ENCODE assay signal across 9 mouse cellular contexts in the genomic region with DNA sequence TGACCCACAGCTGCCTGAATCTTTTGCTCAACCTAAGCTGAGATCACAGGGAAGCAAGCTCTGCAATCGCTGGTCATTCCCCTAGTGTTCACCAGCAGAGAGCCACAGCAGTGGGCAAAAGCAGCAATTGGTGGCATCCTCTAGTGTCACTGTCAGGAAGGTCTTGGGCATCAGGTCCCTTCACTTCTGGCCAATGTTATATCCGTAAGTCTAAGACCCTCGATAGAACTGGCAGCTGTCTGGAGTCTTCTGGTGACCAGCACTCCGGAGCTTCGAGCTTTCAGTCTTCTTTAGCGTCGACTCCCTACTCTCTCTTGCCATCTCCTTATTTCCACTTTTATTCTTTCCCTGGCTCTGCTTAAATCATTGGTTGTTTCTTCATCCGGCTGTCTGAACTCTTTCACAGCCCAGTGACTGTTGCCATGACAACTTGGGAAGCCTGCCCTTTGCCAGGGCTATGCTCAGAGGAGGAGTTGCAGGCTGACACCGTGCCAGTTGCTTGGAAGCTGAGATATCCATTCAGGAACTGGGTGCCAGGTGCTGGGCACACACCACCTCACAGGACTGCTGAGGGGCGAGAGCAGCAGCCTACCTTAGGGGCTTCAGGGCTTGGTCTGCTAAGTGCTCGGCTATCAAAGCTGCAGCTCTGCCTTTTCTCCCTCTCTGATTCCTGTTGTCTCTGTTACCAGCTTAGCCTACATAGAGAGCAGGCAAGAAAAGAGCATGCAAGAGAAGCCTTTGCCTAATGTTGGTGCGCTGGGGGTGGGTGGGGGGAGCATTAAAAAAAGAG. TPM values are rescaled to one million over a fixed set of nuclear protein-coding genes. Genes with fewer than 3 reads are reported as not detected.
DNase-seq lines count a peak whose midpoint lies in the region; ATAC-seq and TF ChIP-seq lines count a peak whose summit lies in the region.
"Had no signal": no experiment of that assay in that cellular context is flagged by ENCODE, and none has a peak within 500 bp of the region (broad histone marks: within the 10 kb centered on the region; RNA-seq: fewer than 3 reads in every experiment).

No protein-coding gene starts in this region.

- TF ChIP-seq POLR2A in limb, embryonic 14.5 days (IDR thresholded peaks at IDR 0.05; ENCODE audit: borderline replicate concordance, extremely low read depth, insufficient read depth, insufficient read length) = no peak

- peaks cover 7% of the 10 kb centered on the region; the same call in 1 of the 2 replicates for H3K4me1 ChIP-seq in heart, embryonic 11.5 days (ENCODE audit: control insufficient read depth, insufficient read depth, low read length)
- peaks cover 6% of the 10 kb centered on the region for H3K4me1 ChIP-seq in kidney, embryonic 14.5 days (ENCODE audit: control insufficient read depth, insufficient read depth, low read length)
- 0 out of 2 replicates have a peak, but pooled peaks cover 7% of the 10 kb centered on the region for H3K4me1 ChIP-seq in limb, embryonic 14.5 days (ENCODE audit: control insufficient read depth, insufficient read depth, low read length)
- H3K4me1 ChIP-seq in midbrain, embryonic 16.5 days (ENCODE audit: control insufficient read depth, insufficient read depth, low read length) = peaks cover 22% of the 10 kb centered on the region
- no peaks in the 10 kb centered on the region; the same call in 1 of the 2 replicates for H3K4me1 ChIP-seq in stomach, postnatal 0 days (replicated peaks; ENCODE audit: control insufficient read depth, insufficient read depth)

- no peak for TF ChIP-seq CTCF in stomach, postnatal 0 days (IDR thresholded peaks at IDR 0.05; ENCODE audit: low read depth)

- 65% methylated on average over 12 of the region's 12 CpGs for WGBS in heart, embryonic 11.5 days (ENCODE audit: insufficient replicate concordance)
- WGBS in kidney, embryonic 14.5 days = 28% methylated on average over 12 of the region's 12 CpGs
- 57% methylated on average over 12 of the region's 12 CpGs for WGBS in limb, embryonic 14.5 days
- WGBS in midbrain, embryonic 16.5 days = 13% methylated on average over 12 of the region's 12 CpGs
- WGBS in stomach, postnatal 0 days = 51% methylated on average over 12 of the region's 12 CpGs

- H3K9ac ChIP-seq in heart, embryonic 11.5 days (ENCODE audit: low read depth, low read length) = no peak overlapping the region
- H3K9ac ChIP-seq in kidney, embryonic 14.5 days (ENCODE audit: low read depth, low read length) = no peak overlapping the region
- H3K9ac ChIP-seq in limb, embryonic 14.5 days (ENCODE audit: low read depth, low read length, severe bottlenecking) = 0 out of 2 replicates have a peak overlapping the region, but pooled peaks have one; percentile 2
- H3K9ac ChIP-seq in midbrain, embryonic 16.5 days (ENCODE audit: low read depth, low read length) = peak overlapping the region; percentile 48
- H3K9ac ChIP-seq in stomach, postnatal 0 days (ENCODE audit: low read length) = no peak overlapping the region

- no peaks in the 10 kb centered on the region for H3K36me3 ChIP-seq in heart, embryonic 11.5 days (ENCODE audit: control insufficient read depth, insufficient read depth, low read length)
- no peaks in the 10 kb centered on the region; the same call in 1 of the 2 replicates for H3K36me3 ChIP-seq in kidney, embryonic 14.5 days (ENCODE audit: control insufficient read depth, insufficient read depth, low read length)
- peaks cover 11% of the 10 kb centered on the region; the same call in 1 of the 2 replicates for H3K36me3 ChIP-seq in limb, embryonic 14.5 days (ENCODE audit: control insufficient read depth, insufficient read depth, low read length)
- no peaks in the 10 kb centered on the region for H3K36me3 ChIP-seq in midbrain, embryonic 16.5 days (ENCODE audit: control insufficient read depth, insufficient read depth, low read length)
- H3K36me3 ChIP-seq in stomach, postnatal 0 days (ENCODE audit: control insufficient read depth, insufficient read depth, low read length) = no peaks in the 10 kb centered on the region

- no peak for ATAC-seq in heart, embryonic 11.5 days (replicated peaks; ENCODE audit: insufficient number of reproducible peaks, low FRiP score, low TSS enrichment)
- ATAC-seq in kidney, embryonic 14.5 days (ENCODE audit: low FRiP score, low TSS enrichment) = peak; percentile 81
- ATAC-seq in limb, embryonic 14.5 days (ENCODE audit: low FRiP score, low read depth) = peak; percentile 20; the same call in 1 of the 2 replicates
- peak; percentile 83 for ATAC-seq in midbrain, embryonic 16.5 days
- ATAC-seq in stomach, postnatal 0 days (ENCODE audit: low FRiP score, low TSS enrichment) = no peak
- ATAC-seq in megakaryocyte, adult 5-6 weeks (ENCODE audit: poor library complexity, severe bottlenecking) = no peak

- H3K27ac ChIP-seq in heart, embryonic 11.5 days (ENCODE audit: low read depth, low read length) = no peak overlapping the region
- peak overlapping the region; percentile 37; the same call in 1 of the 2 replicates for H3K27ac ChIP-seq in kidney, embryonic 14.5 days (ENCODE audit: low read depth, low read length)
- H3K27ac ChIP-seq in limb, embryonic 14.5 days (replicated peaks; ENCODE audit: low read depth, low read length) = no peak overlapping the region
- H3K27ac ChIP-seq in midbrain, embryonic 16.5 days (ENCODE audit: low read length) = peak overlapping the region; percentile 78
- H3K27ac ChIP-seq in stomach, postnatal 0 days (replicated peaks) = no peak overlapping the region

- no peaks in the 10 kb centered on the region for H3K9me3 ChIP-seq in heart, embryonic 11.5 days (replicated peaks; ENCODE audit: control insufficient read depth, low read length)
- no peaks in the 10 kb centered on the region for H3K9me3 ChIP-seq in kidney, embryonic 14.5 days (ENCODE audit: control insufficient read depth, low read length)
- no peaks in the 10 kb centered on the region for H3K9me3 ChIP-seq in limb, embryonic 14.5 days (ENCODE audit: control insufficient read depth, low read length)
- no peaks in the 10 kb centered on the region for H3K9me3 ChIP-seq in midbrain, embryonic 16.5 days (replicated peaks; ENCODE audit: control insufficient read depth, low read length, poor library complexity, severe bottlenecking)
- no peaks in the 10 kb centered on the region for H3K9me3 ChIP-seq in stomach, postnatal 0 days (ENCODE audit: control insufficient read depth, low read length)

- no peak overlapping the region for H3K4me3 ChIP-seq in heart, embryonic 11.5 days (ENCODE audit: low read depth, low read length)
- peak overlapping the region; percentile 2; the same call in 1 of the 2 replicates for H3K4me3 ChIP-seq in kidney, embryonic 14.5 days (ENCODE audit: low read length)
- no peak overlapping the region for H3K4me3 ChIP-seq in limb, embryonic 14.5 days (replicated peaks; ENCODE audit: low read length)
- peak overlapping the region; percentile 45 for H3K4me3 ChIP-seq in midbrain, embryonic 16.5 days (ENCODE audit: low read depth, low read length)
- peak overlapping the region; percentile 12 for H3K4me3 ChIP-seq in stomach, postnatal 0 days (ENCODE audit: low read depth, low read length)

- TF ChIP-seq EP300 in stomach, postnatal 0 days (optimal IDR thresholded peaks at IDR 0.05) = no peak

- peak; percentile 91 for DNase-seq in adrenal gland, postnatal 14 days
- DNase-seq in embryo, embryonic 9.5 days (ENCODE audit: extremely low spot score) = peak; percentile 43
- peak; percentile 61 for DNase-seq in limb, embryonic 14.5 days (ENCODE audit: low spot score)
- peak; percentile 69 for DNase-seq in stomach, postnatal 0 days (ENCODE audit: low spot score)

- peak overlapping the region; percentile 2; the same call in 1 of the 2 replicates for H3K4me2 ChIP-seq in heart, embryonic 11.5 days
- H3K4me2 ChIP-seq in kidney, embryonic 14.5 days (replicated peaks; ENCODE audit: low read depth, low read length) = peak overlapping the region; percentile 0; the same call in 1 of the 2 replicates
- H3K4me2 ChIP-seq in limb, embryonic 14.5 days (replicated peaks; ENCODE audit: low read depth, low read length, severe bottlenecking) = 0 out of 2 replicates have a peak overlapping the region, but pooled peaks have one; percentile 6
- peak overlapping the region; percentile 46 for H3K4me2 ChIP-seq in midbrain, embryonic 16.5 days (ENCODE audit: low read length)
- peak overlapping the region; percentile 40 for H3K4me2 ChIP-seq in stomach, postnatal 0 days (replicated peaks; ENCODE audit: low read depth)

- no peaks in the 10 kb centered on the region for H3K27me3 ChIP-seq in heart, embryonic 11.5 days (ENCODE audit: control insufficient read depth, insufficient read depth, low read length)
- H3K27me3 ChIP-seq in kidney, embryonic 14.5 days (ENCODE audit: control insufficient read depth, insufficient read depth, low read length) = no peaks in the 10 kb centered on the region
- H3K27me3 ChIP-seq in limb, embryonic 14.5 days (ENCODE audit: control insufficient read depth, insufficient read depth, low read length) = no peaks in the 10 kb centered on the region
- H3K27me3 ChIP-seq in midbrain, embryonic 16.5 days (ENCODE audit: control insufficient read depth, insufficient read depth, low read depth, low read length) = no peaks in the 10 kb centered on the region
- no peaks in the 10 kb centered on the region for H3K27me3 ChIP-seq in stomach, postnatal 0 days (ENCODE audit: control insufficient read depth, insufficient read depth, low read length)

RNA-seq across cellular contexts. Expression of a gene that starts 2.2 kb away (rescaled TPM):
- total RNA-seq in adrenal gland, postnatal 14 days (2021) = 8.0 and 20.7 TPM in 2 replicates
- 19.3 and 20.7 TPM in 2 replicates for polyA plus RNA-seq in heart, embryonic 11.5 days (2014; fragmentation: Nextera tagmentation; extraction: Ambion mirVana)
- polyA plus RNA-seq in kidney, embryonic 14.5 days (2014; fragmentation: Nextera tagmentation; extraction: Ambion mirVana) = 48.9 and 55.2 TPM in 2 replicates
- polyA plus RNA-seq in limb, embryonic 14.5 days (2012; rRNA removed) = 27.8 and 30.7 TPM in 2 replicates
- polyA plus RNA-seq in limb, embryonic 14.5 days (2014; fragmentation: Nextera tagmentation; extraction: Ambion mirVana) = 54.2 and 56.5 TPM in 2 replicates
- polyA plus RNA-seq in midbrain, embryonic 16.5 days (2015; fragmentation: Nextera tagmentation; extraction: Ambion mirVana) = 74.1 and 89.4 TPM in 2 replicates
- polyA plus RNA-seq in stomach, postnatal 0 days (2015; fragmentation: Nextera tagmentation; extraction: Ambion mirVana) = 135 and 144 TPM in 2 replicates
- total RNA-seq in megakaryocyte, adult 5-6 weeks (2015) = 2.5 and 6.0 TPM in 2 replicates
- 10.6 and 11.8 TPM in 2 replicates for total RNA-seq in megakaryocyte, adult 5-6 weeks (2017)

RNA-seq across cellular contexts. Expression of a gene that starts 23.8 kb away (rescaled TPM):
- 31.7 and 39.1 TPM in 2 replicates for total RNA-seq in adrenal gland, postnatal 14 days (2021)
- polyA plus RNA-seq in heart, embryonic 11.5 days (2014; fragmentation: Nextera tagmentation; extraction: Ambion mirVana) = 33.0 and 35.5 TPM in 2 replicates
- polyA plus RNA-seq in kidney, embryonic 14.5 days (2014; fragmentation: Nextera tagmentation; extraction: Ambion mirVana) = 32.7 and 37.5 TPM in 2 replicates
- 6.8 and 7.1 TPM in 2 replicates for polyA plus RNA-seq in limb, embryonic 14.5 days (2012; rRNA removed)
- 15.6 TPM in 2 replicates for polyA plus RNA-seq in limb, embryonic 14.5 days (2014; fragmentation: Nextera tagmentation; extraction: Ambion mirVana)
- 11.4 and 15.3 TPM in 2 replicates for polyA plus RNA-seq in midbrain, embryonic 16.5 days (2015; fragmentation: Nextera tagmentation; extraction: Ambion mirVana)
- polyA plus RNA-seq in stomach, postnatal 0 days (2015; fragmentation: Nextera tagmentation; extraction: Ambion mirVana) = 45.6 and 47.2 TPM in 2 replicates
- 4.2 and 8.0 TPM in 2 replicates for total RNA-seq in megakaryocyte, adult 5-6 weeks (2015)
- 1.4 and 5.4 TPM in 2 replicates for total RNA-seq in megakaryocyte, adult 5-6 weeks (2017)

RNA-seq across cellular contexts. Expression of a gene that starts 26.7 kb away (rescaled TPM):
- 3.0 and 3.3 TPM in 2 replicates for total RNA-seq in adrenal gland, postnatal 14 days (2021)
- polyA plus RNA-seq in heart, embryonic 11.5 days (2014; fragmentation: Nextera tagmentation; extraction: Ambion mirVana) = 0.37 and 0.43 TPM in 2 replicates
- 1.3 and 3.4 TPM in 2 replicates for polyA plus RNA-seq in kidney, embryonic 14.5 days (2014; fragmentation: Nextera tagmentation; extraction: Ambion mirVana)
- polyA plus RNA-seq in limb, embryonic 14.5 days (2012; rRNA removed) = 0.23 TPM in 2 replicates
- polyA plus RNA-seq in limb, embryonic 14.5 days (2014; fragmentation: Nextera tagmentation; extraction: Ambion mirVana) = 0.11 and 0.41 TPM in 2 replicates
- 0.59 and 0.67 TPM in 2 replicates for polyA plus RNA-seq in midbrain, embryonic 16.5 days (2015; fragmentation: Nextera tagmentation; extraction: Ambion mirVana)
- polyA plus RNA-seq in stomach, postnatal 0 days (2015; fragmentation: Nextera tagmentation; extraction: Ambion mirVana) = 1.2 and 1.3 TPM in 2 replicates
- total RNA-seq in megakaryocyte, adult 5-6 weeks (2015) = 0.02 TPM in 1 of 2 replicates, not detected in the other
- not detected in 2 replicates for total RNA-seq in megakaryocyte, adult 5-6 weeks (2017)
- total RNA-seq: neutrophil, adult 5-6 weeks had no signal

RNA-seq across cellular contexts. Expression of a gene that starts 26.8 kb away (rescaled TPM):
- total RNA-seq in adrenal gland, postnatal 14 days (2021) = not detected in 2 replicates
- polyA plus RNA-seq in heart, embryonic 11.5 days (2014; fragmentation: Nextera tagmentation; extraction: Ambion mirVana) = not detected in 2 replicates
- polyA plus RNA-seq in kidney, embryonic 14.5 days (2014; fragmentation: Nextera tagmentation; extraction: Ambion mirVana) = not detected in 2 replicates
- 0.03 TPM in 1 of 2 replicates, not detected in the other for polyA plus RNA-seq in limb, embryonic 14.5 days (2012; rRNA removed)
- not detected in 2 replicates for polyA plus RNA-seq in limb, embryonic 14.5 days (2014; fragmentation: Nextera tagmentation; extraction: Ambion mirVana)
- 0.06 TPM in 1 of 2 replicates, not detected in the other for polyA plus RNA-seq in midbrain, embryonic 16.5 days (2015; fragmentation: Nextera tagmentation; extraction: Ambion mirVana)
- 0.06 TPM in 1 of 2 replicates, not detected in the other for polyA plus RNA-seq in stomach, postnatal 0 days (2015; fragmentation: Nextera tagmentation; extraction: Ambion mirVana)
- not detected in 2 replicates for total RNA-seq in megakaryocyte, adult 5-6 weeks (2015)
- not detected in 2 replicates for total RNA-seq in megakaryocyte, adult 5-6 weeks (2017)
- total RNA-seq: neutrophil, adult 5-6 weeks had no signal

RNA-seq across cellular contexts. Expression of a gene that starts 27.3 kb away (rescaled TPM):
- total RNA-seq in adrenal gland, postnatal 14 days (2021) = not detected in 2 replicates
- not detected in 2 replicates for polyA plus RNA-seq in heart, embryonic 11.5 days (2014; fragmentation: Nextera tagmentation; extraction: Ambion mirVana)
- polyA plus RNA-seq in kidney, embryonic 14.5 days (2014; fragmentation: Nextera tagmentation; extraction: Ambion mirVana) = not detected in 2 replicates
- not detected in 2 replicates for polyA plus RNA-seq in limb, embryonic 14.5 days (2012; rRNA removed)
- polyA plus RNA-seq in limb, embryonic 14.5 days (2014; fragmentation: Nextera tagmentation; extraction: Ambion mirVana) = not detected in 2 replicates
- polyA plus RNA-seq in midbrain, embryonic 16.5 days (2015; fragmentation: Nextera tagmentation; extraction: Ambion mirVana) = not detected in 2 replicates
- polyA plus RNA-seq in stomach, postnatal 0 days (2015; fragmentation: Nextera tagmentation; extraction: Ambion mirVana) = not detected in 2 replicates
- not detected in 2 replicates for total RNA-seq in megakaryocyte, adult 5-6 weeks (2015)
- total RNA-seq in megakaryocyte, adult 5-6 weeks (2017) = not detected in 2 replicates
- total RNA-seq: neutrophil, adult 5-6 weeks had no signal

Comparison
In these comparisons a context has a peak if more than half of its experiments do, and no peak if none do; other contexts are left out.
1. ATAC-seq: peak in kidney, embryonic 14.5 days (single experiment), limb, embryonic 14.5 days (single experiment) and midbrain, embryonic 16.5 days (single experiment); none in heart, embryonic 11.5 days (single experiment), stomach, postnatal 0 days (single experiment) and megakaryocyte, adult 5-6 weeks (single experiment).
2. H3K27ac ChIP-seq: peak in kidney, embryonic 14.5 days (single experiment) and midbrain, embryonic 16.5 days (single experiment); none in heart, embryonic 11.5 days (single experiment), limb, embryonic 14.5 days (single experiment) and stomach, postnatal 0 days (single experiment).
3. H3K4me3 ChIP-seq: peak in kidney, embryonic 14.5 days (single experiment), midbrain, embryonic 16.5 days (single experiment) and stomach, postnatal 0 days (single experiment); none in heart, embryonic 11.5 days (single experiment) and limb, embryonic 14.5 days (single experiment).
4. H3K9ac ChIP-seq: peak in limb, embryonic 14.5 days (single experiment) and midbrain, embryonic 16.5 days (single experiment); none in heart, embryonic 11.5 days (single experiment), kidney, embryonic 14.5 days (single experiment) and stomach, postnatal 0 days (single experiment).
5. Peak in every context shown above with its lines, with median percentiles within 50 percentile points of each other: DNase-seq and H3K4me2 ChIP-seq.